Mouse (Mus musculus): ENCODE measurements around the gene Edf1. TPM values are rescaled to one million over a fixed set of nuclear protein-coding genes. Genes with fewer than 3 reads are reported as not detected.

Edf1 gene
- polyA plus RNA-seq, 1 experiment from 2014 or later: 285 TPM

GRCm38 (mm10) chr2:25591863-25592262, 34.2 kb downstream of the Edf1 start:
- in situ Hi-C loops (cut with MboI; ENCODE audit: low pct_unique_long_range_greater_than_20kb): no loop called here
- CTCF ChIA-PET: interaction anchor here (1.0 to 4.7 kb wide), 7 partner anchors 11 to 131 kb away, joined by 3 to 30 read pairs (median 4); partner anchors contain the start of genes Ajm1, Mamdc4, Paxx and Phpt1

GRCm38 (mm10) chr2:25596765-25597510, 39.3 kb downstream of the Edf1 start:
- in situ Hi-C loops (cut with MboI; ENCODE audit: low pct_unique_long_range_greater_than_20kb): no loop called here
- POLR2A ChIA-PET: no interaction called here
- CTCF ChIA-PET: no interaction called here
- DNase-seq (ENCODE audit: low read depth, low spot score): no peak
- ATAC-seq: no peak
- no peaks in the 10 kb centered on the region for H3K27me3 ChIP-seq
- TF ChIP-seq CTCF (IDR thresholded peaks at IDR 0.05): no peak

More at GRCm38 (mm10) chr2:25591863-25592262, 34.2 kb downstream of the Edf1 start:
- no peaks in the 10 kb centered on the region for H3K27me3 ChIP-seq
- no peak for DNase-seq (ENCODE audit: low read depth, low spot score)
- no peak for ATAC-seq
- POLR2A ChIA-PET: interaction anchor here (0.6 kb wide), 1 partner anchor 59 kb away, joined by 5 read pairs; no protein-coding TSS in a partner anchor
- TF ChIP-seq CTCF (IDR thresholded peaks at IDR 0.05): no peak

- in situ Hi-C loops (cut with MboI; ENCODE audit: low pct_unique_long_range_greater_than_20kb): no loop called here
- DNase-seq (ENCODE audit: low read depth, low spot score) (no peak), ATAC-seq (no peak)
- POLR2A ChIA-PET: interaction anchor here (1.2 kb wide), 1 partner anchor 10 kb away, joined by 4 read pairs; no protein-coding TSS in a partner anchor
- TF ChIP-seq CTCF (IDR thresholded peaks at IDR 0.05): no peak
- CTCF ChIA-PET: no interaction called here
- no peaks in the 10 kb centered on the region for H3K27me3 ChIP-seq
These were observed 41.1 kb downstream of the Edf1 start for GRCm38 (mm10) chr2:25598749-25599148.

- no peak for TF ChIP-seq CTCF (IDR thresholded peaks at IDR 0.05)
- ChIA-PET CTCF (no interaction called here), POLR2A (no interaction called here)
- no peaks in the 10 kb centered on the region for H3K27me3 ChIP-seq
- no peak for DNase-seq (ENCODE audit: low read depth, low spot score)
- in situ Hi-C loops (cut with MboI; ENCODE audit: low pct_unique_long_range_greater_than_20kb): no loop called here
- no peak for ATAC-seq
These were observed 42.4 kb downstream of the Edf1 start for GRCm38 (mm10) chr2:25600037-25600436.

- ATAC-seq (no peak), DNase-seq (ENCODE audit: low read depth, low spot score) (no peak)
- in situ Hi-C loops (cut with MboI; ENCODE audit: low pct_unique_long_range_greater_than_20kb): no loop called here
- CTCF ChIA-PET: no interaction called here
- POLR2A ChIA-PET: no interaction called here
- TF ChIP-seq CTCF (IDR thresholded peaks at IDR 0.05): no peak
- H3K27me3 ChIP-seq: no peaks in the 10 kb centered on the region
These were observed 44.9 kb downstream of the Edf1 start for GRCm38 (mm10) chr2:25602526-25602925.

GRCm38 (mm10) chr2:25607761-25608622, 50.3 kb downstream of the Edf1 start, which contains the start of gene Rabl6:
Gene Rabl6 (minus strand): TSS chr2:25608521.
- CTCF ChIA-PET: interaction anchor here (1.2 kb wide), 1 partner anchor 26 kb away, joined by 4 read pairs; the partner anchor contains the start of gene Ajm1
- POLR2A ChIA-PET: interaction anchor here (0.6 to 0.7 kb wide), 2 partner anchors 26 to 245 kb away, joined by 3 read pairs; partner anchors contain the start of gene Ajm1
- no peak for TF ChIP-seq CTCF (IDR thresholded peaks at IDR 0.05)
- in situ Hi-C loops (cut with MboI; ENCODE audit: low pct_unique_long_range_greater_than_20kb): no loop called here
- ATAC-seq: peak; percentile 75
- no peaks in the 10 kb centered on the region for H3K27me3 ChIP-seq
- peak; percentile 44 for DNase-seq (ENCODE audit: low read depth, low spot score)

GRCm38 (mm10) chr2:25608671-25609070, 51.0 kb downstream of the Edf1 start:
- TF ChIP-seq CTCF (IDR thresholded peaks at IDR 0.05): no peak
- ChIA-PET POLR2A (interaction anchor here (0.6 to 1.3 kb wide), 3 partner anchors 12 to 246 kb away, joined by 3 to 4 read pairs (median 3); partner anchors contain the start of gene Ajm1), CTCF (interaction anchor here (1.2 kb wide), 1 partner anchor 27 kb away, joined by 4 read pairs; the partner anchor contains the start of gene Ajm1)
- in situ Hi-C loops (cut with MboI; ENCODE audit: low pct_unique_long_range_greater_than_20kb): no loop called here
- ATAC-seq (no peak), DNase-seq (ENCODE audit: low read depth, low spot score) (no peak)
- no peaks in the 10 kb centered on the region for H3K27me3 ChIP-seq

Other genes starting within 250 kb of the Edf1 start
- gene Grin1, start 238.7 kb upstream of the Edf1 start, polyA plus RNA-seq (2021): 0.08 TPM
- gene Man1b1, start 225.5 kb upstream of the Edf1 start, polyA plus RNA-seq (2021): 75.5 TPM
- 58.3 TPM for gene Dpp7, start 201.5 kb upstream of the Edf1 start, polyA plus RNA-seq (2021)
- 108 TPM for gene Uap1l1, start 192.2 kb upstream of the Edf1 start, polyA plus RNA-seq (2021)
- gene Sapcd2, start 185.5 kb upstream of the Edf1 start, polyA plus RNA-seq (2021): 11.4 TPM
- 0.10 TPM for gene Entpd2, start 162.0 kb upstream of the Edf1 start, polyA plus RNA-seq (2021)
- gene Npdc1, start 158.5 kb upstream of the Edf1 start, polyA plus RNA-seq (2021): 249 TPM
- 0.09 TPM for gene Fut7, start 134.6 kb upstream of the Edf1 start, polyA plus RNA-seq (2021)
- gene Abca2, start 129.1 kb upstream of the Edf1 start, polyA plus RNA-seq (2021): 98.6 TPM
- gene Clic3, start 101.0 kb upstream of the Edf1 start, polyA plus RNA-seq (2021): 1.0 TPM
- gene Paxx, start 96.8 kb upstream of the Edf1 start, polyA plus RNA-seq (2021): 23.3 TPM
- 33.6 TPM for gene Ptgds, start 87.8 kb upstream of the Edf1 start, polyA plus RNA-seq (2021)
- not detected for gene Lcn12, start 63.9 kb upstream of the Edf1 start, polyA plus RNA-seq (2021)
- 85.5 TPM for gene Fbxw5, start 57.1 kb upstream of the Edf1 start, polyA plus RNA-seq (2021)
- 5.2 TPM for gene C8g, start 56.1 kb upstream of the Edf1 start, polyA plus RNA-seq (2021)
- 30.4 TPM for gene Traf2, start 10.9 kb upstream of the Edf1 start, polyA plus RNA-seq (2021)
- gene Mamdc4, start 17.0 kb downstream of the Edf1 start, polyA plus RNA-seq (2021): 15.4 TPM
- gene Phpt1, start 17.4 kb downstream of the Edf1 start, polyA plus RNA-seq (2021): 139 TPM
- 4.0 TPM for gene Ajm1, start 23.9 kb downstream of the Edf1 start, polyA plus RNA-seq (2021)
- 90.3 TPM for gene Rabl6, start 50.7 kb downstream of the Edf1 start, polyA plus RNA-seq (2021)
- 0.36 TPM for gene Ccdc183, start 59.8 kb downstream of the Edf1 start, polyA plus RNA-seq (2021)
- gene Tmem141, start 64.2 kb downstream of the Edf1 start, polyA plus RNA-seq (2021): 17.5 TPM
- not detected for gene Fcna, start 70.2 kb downstream of the Edf1 start, polyA plus RNA-seq (2021)
- not detected for gene Lcn8, start 95.3 kb downstream of the Edf1 start, polyA plus RNA-seq (2021)
- gene Lcn5, start 100.1 kb downstream of the Edf1 start, polyA plus RNA-seq (2021): not detected
- gene Lcn6, start 118.9 kb downstream of the Edf1 start, polyA plus RNA-seq (2021): not detected
- gene Lcn10, start 124.9 kb downstream of the Edf1 start, polyA plus RNA-seq (2021): not detected
- gene Obp2a, start 142.2 kb downstream of the Edf1 start, polyA plus RNA-seq (2021): not detected
- 17.0 TPM for gene Bmyc, start 148.9 kb downstream of the Edf1 start, polyA plus RNA-seq (2021)
- not detected for gene Obp2b, start 179.2 kb downstream of the Edf1 start, polyA plus RNA-seq (2021)
- gene Lcn3, start 207.7 kb downstream of the Edf1 start, polyA plus RNA-seq (2021): not detected
- not detected for gene Lcn11, start 219.2 kb downstream of the Edf1 start, polyA plus RNA-seq (2021)
- gene Gm13539, start 224.4 kb downstream of the Edf1 start, polyA plus RNA-seq (2021): not detected

Measured in Patski (cell line).